Mouse (Mus musculus) megakaryocyte progenitor cell, adult 5-6 weeks (primary cell): ENCODE results near the gene Mylip. TPM values are rescaled to one million over a fixed set of nuclear protein-coding genes. Genes with fewer than 3 reads are reported as not detected.
A peak's percentile ranks its signal among the peaks of the same experiment; 100 is the strongest.

ENCODE experiments used
- ATAC-seq: replicated peaks from 2 replicates; pipeline ENCODE4 v1.8.0; 2016; ENCODE audit warnings: mild to moderate bottlenecking, moderate TSS enrichment, inconsistent platforms; ENCODE audit not compliant: poor library complexity
- total RNA-seq, 2 experiments: library from RNA; stranded (forward) in 1 of 2; stranded (reverse) in 1 of 2; fragments of 157-497, 149-512 nt in 1 of 2; fragments of 200-1000 nt in 1 of 2; gene quantifications; 2 replicates each; pipeline versions ENCODE4 v1.2.3 to v1.2.4; 2015 to 2017

The Mylip gene
- total RNA-seq, 2 experiments from 2014 or later = 8.8 to 11.3 TPM

DNA sequence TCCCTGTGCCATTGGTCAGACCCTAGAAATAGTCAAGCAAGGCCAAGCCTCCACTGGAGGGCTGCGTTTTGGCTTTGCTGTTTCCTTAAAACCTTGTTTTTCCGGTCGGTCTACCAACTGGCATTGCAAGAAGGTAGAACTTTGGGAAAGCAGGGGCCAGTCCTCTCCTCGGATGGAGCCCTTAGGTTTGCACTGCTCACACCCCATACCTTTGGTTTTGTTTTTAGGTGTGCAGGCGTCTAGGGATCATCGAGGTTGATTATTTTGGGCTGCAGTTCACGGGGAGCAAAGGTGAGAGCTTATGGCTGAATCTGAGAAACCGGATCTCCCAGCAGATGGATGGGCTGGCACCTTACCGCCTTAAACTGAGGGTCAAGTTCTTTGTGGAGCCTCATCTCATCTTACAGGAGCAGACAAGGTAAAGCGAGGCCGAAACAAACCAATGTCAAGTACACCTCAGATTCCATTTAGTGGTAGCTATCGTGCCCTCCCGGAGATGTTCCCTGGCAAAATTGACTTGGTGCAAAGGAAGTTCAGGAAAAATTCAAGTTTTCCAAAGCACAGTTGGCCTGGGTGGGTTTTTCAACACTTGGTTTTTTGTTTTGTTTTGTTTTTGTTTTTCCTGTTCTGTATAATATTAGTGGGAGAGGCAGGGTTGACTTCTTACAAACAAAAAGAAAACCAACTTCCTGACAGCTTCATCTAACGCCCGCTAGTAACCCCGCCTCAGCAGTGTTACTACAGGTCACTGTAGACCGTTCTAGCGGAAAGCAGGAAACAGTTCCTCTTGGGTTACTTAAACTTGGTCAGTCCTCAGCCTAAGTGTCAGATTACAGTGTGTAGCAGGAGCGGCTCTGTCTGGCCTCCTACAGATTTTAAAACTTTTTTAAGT, 1.7 kb downstream of the Mylip start:
- ATAC-seq = peak; percentile 49

DNA sequence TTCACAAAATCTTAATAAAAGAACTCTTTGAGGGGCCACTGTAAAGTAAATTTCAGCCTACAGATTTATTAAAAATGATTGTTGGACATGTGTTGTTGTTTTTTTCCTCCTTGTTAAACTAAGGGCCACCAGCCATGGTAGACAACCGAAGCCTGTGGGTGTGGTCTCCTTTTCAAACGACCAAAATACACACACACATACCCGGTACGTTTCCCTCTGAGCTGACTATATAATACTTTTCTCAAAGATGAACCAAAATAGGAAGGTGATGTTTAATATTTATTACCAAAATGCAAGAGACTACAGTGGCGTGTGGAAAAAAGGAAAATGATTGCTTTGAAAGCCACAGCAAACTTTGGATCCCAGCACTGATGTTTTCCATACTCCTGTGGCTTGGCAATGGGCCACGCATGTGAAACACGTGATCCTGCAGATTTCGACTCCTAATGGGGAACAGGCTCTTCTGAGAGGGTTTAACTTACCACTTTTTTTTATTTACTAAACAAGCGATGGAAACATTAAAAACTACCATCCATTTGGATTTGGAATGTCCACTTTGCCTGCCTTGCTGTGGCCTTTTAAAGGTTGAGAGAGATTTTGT, 2.4 kb downstream of the Mylip start:
- ATAC-seq = no peak

DNA sequence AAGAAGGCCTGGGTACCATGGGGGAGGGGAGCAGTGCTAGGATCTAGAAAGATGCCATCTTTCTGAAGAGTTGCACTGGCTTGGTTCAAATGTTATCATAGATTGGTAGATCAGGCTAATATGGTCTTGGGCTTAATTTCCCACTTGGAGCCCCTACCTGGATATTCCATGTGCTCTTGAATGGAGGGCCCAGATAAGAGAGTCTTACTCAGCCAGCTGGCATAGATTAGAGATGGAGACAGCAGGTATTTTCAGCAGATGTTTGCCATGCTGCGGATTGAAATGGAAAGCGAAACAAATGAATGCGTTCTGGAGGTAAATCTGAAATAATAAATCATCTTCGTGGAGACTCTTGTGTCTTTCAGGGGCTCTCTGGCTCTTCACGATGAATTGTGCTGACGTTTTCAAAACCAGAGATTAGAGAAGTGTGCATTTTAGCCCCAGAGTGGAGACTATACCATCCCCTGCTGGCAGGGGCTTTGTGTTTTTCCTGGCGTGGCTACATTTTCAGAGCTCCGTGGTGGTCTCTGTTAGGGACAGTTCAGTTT, 4.8 kb downstream of the Mylip start:
- ATAC-seq = no peak

DNA sequence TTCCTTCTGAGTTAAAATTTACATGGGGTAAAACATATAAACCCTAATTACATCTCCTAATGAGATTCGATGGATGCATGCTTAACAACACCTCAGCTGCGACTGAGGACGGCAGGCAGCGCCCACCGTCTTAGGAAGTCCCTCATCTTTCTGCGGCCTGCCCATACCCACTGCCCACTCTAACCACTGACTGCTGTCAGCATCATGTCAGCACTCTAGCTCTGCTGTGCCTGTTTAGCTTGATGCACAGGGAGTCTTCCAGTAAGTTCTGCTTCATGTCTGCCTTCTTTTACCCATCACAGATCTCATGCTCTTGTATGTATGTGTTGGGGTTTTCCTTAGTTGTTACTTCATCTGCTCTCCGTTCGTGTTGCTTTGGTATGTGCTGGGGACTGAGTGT, 7.2 kb downstream of the Mylip start:
- no peak for ATAC-seq

- ATAC-seq = no peak
Measured at GRCm38 (mm10) chr13:45397240-45397639, 7.7 kb downstream of the Mylip start.

DNA sequence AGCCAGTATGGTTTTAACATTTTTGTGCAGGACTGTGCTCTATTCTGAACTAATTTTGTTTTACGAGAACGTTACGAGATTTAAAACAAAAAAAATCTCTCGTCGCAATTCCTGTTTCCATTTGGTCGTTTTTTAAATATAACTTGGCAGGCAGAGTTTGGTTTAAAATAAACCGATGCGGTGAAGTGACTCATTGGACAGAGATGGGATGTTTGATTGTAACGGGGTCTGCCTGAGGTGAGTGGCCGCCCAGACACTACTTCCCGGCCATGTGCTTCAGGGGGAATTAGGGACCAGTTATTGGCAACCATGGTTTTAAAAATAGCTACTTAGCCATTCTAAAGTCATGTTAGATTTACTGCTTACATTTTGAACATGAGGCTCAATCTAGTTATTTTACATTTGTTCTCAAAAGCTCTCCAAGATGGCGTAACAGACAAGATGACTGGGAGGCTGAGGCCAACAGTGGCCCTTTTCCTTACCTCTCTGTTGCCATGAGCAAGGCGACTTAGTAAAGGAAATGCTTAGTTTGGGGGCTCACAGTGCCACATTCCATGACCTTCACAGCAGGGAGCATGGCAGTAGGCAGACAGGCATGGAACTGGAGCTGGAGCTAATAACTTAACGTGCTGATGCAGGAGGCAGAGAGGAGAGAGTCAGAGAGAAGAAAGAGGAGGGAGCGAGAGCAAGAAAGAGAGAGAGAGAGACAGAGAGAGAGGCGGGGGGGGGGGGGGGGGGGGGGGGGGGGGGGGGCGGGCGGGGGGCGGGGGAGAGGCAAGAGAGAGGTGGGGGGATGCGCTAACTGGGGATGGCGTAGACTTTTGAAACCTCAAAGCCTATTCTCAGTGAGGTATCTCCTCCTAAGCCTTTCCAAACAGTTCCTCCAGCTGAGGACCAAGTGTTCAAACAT, 8.6 kb downstream of the Mylip start:
- ATAC-seq = no peak

DNA sequence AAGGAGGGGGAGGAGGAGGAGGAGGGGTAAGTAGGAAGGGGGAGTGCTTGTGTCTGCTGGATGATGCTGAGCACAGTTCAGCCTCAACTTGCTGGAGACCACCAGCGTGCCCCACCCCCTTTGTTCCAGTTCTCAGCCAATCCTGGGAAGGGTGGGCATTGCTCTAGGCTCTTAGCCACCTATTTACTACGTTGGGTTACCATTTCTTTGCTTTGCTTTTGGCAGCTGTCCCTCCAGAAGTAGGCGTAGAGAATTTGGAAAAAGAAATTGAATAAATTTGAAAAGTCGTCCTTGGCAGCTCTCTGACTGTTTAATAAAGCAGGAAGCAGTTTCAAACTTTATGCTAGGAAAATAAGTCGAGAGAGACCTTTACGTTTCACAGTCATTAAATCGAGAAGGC, 11.2 kb downstream of the Mylip start:
- no peak for ATAC-seq

DNA sequence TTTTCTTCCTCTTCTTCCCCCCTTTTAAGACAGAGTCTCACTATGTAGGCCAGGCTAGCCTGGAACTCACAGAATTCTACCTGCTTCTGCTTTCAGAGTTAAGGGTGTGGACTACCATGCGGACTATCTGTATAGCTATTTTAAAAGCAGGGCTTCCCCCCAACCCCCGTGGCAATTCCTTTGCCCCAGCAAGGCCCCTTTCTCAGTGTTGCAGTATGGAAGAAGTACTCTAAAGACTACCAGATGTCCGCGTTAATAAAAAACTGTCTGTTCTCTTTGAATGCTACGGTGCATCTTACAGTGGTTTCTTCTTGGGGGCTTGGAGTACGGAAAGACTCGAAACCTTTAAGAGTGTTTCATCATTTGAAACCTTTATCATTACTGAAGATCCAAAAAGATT, 12.3 kb downstream of the Mylip start:
- no peak for ATAC-seq

- no peak for ATAC-seq
Measured at GRCm38 (mm10) chr13:45402316-45403039, 12.9 kb downstream of the Mylip start.

DNA sequence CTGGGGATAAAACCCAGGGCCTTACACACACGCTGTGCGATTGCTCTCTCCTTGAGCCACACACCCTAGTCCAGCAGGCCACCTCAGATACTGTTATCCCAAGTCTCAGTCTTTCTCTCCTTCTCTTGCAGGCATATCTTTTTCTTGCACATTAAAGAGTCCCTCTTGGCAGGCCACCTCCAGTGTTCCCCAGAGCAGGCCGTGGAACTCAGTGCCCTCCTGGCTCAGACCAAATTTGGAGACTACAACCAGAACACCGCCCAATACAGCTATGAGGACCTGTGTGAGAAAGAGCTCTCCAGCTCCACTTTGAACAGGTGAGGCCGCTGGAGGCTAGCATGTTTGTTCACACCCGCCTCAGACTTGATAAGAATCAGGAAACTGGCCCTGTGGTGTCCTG, 14.7 kb downstream of the Mylip start:
- peak; percentile 93 for ATAC-seq

- ATAC-seq = 0 out of 2 replicates have a peak, but pooled peaks have one; percentile 11
Measured at GRCm38 (mm10) chr13:45405194-45405810, 15.8 kb downstream of the Mylip start.

DNA sequence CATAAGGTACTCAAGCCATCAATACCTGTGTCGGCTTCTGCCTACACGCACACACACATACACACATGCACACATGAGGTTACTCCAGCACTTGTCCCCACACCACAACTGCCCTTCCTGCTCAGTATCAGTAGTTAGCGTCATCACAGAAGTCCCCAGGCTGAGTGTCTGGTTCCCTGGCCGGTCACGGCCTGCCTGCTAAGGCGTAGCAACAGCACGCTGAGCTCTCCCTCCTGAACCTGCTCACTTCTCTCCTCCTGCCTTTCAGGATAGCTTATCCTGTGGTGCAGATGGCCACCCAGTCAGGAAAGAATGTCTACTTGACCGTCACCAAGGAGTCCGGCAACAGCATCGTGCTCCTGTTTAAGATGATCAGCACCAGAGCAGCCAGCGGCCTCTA, 16.7 kb downstream of the Mylip start:
- no peak for ATAC-seq

DNA sequence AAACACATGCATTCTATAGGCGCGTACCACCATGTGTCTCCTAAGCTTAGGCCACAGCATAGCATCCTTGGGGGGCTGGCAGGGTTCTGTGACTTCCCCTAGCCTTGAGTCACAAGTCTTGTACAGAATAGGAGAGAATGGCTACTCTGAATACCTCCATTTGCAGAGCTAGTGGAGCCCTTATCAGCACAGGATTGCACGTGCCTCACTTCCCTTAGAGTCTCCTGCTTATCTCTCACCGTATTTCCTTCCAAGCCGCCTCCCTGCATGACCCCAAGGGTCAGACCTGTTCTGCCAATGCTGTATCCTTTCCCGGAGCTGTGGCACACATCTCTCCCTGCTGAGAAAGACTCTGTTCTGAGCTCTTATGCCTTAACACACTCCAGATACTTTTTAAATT, 17.2 kb downstream of the Mylip start:
- ATAC-seq = peak; percentile 39

- no peak for ATAC-seq
Measured at GRCm38 (mm10) chr13:45410936-45411335, 21.4 kb downstream of the Mylip start.

DNA sequence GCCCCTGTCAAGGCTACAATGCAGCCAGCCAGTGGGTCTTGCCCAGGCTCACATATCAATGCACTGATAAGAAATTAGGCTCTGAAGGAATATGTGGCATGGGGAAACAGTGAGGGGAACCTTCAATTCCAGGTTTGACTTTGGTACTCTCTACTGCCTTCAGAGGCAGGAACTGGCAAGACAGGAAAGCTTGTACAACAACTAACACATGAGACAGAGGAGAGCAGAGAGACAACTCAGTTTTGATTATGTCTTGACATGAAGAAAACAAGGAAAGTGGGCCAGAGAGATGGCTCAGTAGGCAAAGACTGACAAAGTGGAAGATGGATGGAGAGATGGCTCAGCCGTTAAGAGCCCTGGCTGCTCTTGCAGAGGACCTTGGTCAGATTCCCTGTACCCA, 23.5 kb downstream of the Mylip start:
- ATAC-seq = no peak

DNA sequence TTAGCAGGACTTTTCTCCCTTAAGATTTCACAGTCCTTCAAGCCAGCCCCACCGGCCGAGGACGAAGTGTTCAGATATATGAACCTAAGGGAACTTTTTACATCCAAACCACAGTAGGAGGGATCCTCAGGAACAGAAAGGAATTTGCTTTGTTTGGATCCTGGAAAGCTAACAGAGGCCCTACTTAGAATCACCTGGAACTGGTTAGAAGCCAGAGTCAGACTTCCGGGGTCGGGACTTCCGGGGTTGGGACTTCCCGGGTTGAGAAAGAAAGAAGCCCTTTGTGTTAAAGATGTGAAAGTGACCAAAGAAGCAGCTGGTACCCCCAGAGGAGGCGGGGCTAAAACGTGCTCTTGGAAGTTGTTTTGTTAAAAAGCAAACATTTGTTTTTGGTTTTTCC, 24.5 kb downstream of the Mylip start:
- ATAC-seq = no peak

DNA sequence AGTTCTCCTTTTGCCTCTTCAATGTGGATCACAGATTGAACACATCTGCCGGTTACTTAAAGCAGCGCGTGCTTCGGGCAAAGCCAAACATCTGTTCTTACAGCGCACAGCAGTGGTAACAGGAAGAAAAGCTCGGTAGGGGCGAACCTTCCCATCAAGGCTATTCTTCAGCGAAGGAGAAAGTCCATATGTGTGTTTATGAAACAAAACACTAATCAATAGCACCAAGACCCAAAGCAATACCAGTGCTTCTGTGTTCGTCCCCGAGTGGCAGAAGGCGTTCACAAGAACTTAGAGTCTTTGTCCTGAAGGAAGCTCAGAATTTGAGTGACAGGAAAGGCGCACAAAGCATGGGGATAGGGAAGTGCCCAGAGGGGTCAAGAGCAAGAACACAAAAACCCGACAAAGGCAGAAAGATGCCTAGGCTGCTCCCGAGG, 27.1 kb downstream of the Mylip start:
- ATAC-seq = no peak

- no peak for ATAC-seq
Measured at GRCm38 (mm10) chr13:45418986-45419385, 29.4 kb downstream of the Mylip start.

DNA sequence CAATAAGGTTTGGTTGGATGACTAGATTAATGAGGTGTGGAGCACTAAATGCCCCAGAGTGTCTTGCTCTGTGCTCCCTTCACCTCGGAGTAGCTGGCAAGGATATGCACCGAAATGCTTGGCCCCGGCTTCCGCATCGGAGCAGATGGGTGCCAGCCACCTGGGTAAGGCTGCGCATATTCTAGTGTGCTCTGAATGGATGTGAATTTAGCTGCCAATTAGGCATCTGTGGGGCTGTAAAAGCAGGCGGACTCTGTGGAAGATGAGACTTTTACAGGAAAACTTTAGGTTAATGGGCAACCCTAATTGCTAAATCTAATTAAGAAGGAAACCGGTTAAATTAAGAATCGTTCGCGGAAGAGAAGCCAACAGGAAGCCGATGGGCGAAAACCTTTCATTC, 32.7 kb downstream of the Mylip start:
- ATAC-seq = no peak

DNA sequence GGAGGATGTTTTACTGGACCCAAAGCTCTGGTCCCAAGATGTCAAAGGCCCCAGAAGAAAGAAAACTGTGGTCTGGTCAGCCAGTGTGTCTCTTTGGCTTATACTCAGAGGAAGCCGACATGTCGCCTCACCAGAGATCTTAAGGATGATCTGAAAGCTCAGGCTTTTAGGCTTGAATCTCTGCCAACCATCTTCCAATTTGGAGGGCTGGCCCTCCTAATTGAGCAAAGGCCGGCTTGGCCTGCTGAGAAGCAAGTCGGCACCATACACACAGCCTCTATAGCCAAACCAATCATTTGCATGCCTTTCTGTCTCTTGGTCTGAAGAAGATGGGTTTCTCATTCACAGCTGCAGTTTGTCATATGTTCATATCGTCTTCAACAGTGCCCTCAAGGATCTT, 33.2 kb downstream of the Mylip start:
- no peak for ATAC-seq
